Mouse (Mus musculus): ENCODE results near the gene Sox5. TPM values are rescaled to one million over a fixed set of nuclear protein-coding genes. Genes with fewer than 3 reads are reported as not detected.

Gene Sox5
- total RNA-seq, 2 experiments from 2014 or later = 1.9 to 2.5 TPM

- DNase-seq = no peak
Observed at GRCm38 (mm10) chr6:143915686-143916085, 866.1 kb downstream of the Sox5 start.

GRCm38 (mm10) chr6:143912316-143912715, 869.5 kb downstream of the Sox5 start:
- DNase-seq = no peak

GRCm38 (mm10) chr6:143904693-143905031, 877.1 kb downstream of the Sox5 start:
- DNase-seq = no peak

DNA sequence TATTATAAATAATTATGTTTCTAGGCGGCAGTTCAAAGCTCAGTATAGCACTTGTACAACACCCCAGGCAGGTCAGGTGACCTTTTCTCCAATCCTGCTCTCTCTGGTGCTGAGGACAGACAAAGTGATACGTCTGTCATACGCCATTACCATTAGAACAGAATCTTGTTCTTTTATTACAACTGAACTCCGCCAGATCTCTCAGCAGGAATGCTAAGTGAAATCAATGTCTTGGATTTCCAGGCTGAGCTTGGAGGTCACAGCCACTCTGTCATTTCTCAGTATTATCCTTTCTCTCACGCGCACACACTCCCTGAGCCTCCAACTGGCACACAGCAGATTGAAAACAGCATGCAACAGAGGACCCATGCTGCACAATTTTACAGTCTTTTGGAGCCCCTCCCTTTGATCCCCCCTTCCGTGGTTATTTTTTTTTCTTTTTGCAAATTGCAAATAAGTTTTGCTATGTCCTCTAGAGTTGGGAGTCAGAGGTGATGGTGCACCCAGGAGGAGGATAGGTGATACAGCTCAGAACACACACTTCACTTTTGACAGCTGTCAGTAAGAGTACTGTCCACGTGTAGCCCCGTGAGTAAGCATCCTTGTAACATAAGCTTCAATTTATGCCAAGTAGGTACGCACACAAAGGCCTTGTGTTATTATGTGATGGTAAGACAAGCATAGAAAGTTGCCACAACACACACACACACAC, 877.6 kb downstream of the Sox5 start:
- no peak for DNase-seq

DNA sequence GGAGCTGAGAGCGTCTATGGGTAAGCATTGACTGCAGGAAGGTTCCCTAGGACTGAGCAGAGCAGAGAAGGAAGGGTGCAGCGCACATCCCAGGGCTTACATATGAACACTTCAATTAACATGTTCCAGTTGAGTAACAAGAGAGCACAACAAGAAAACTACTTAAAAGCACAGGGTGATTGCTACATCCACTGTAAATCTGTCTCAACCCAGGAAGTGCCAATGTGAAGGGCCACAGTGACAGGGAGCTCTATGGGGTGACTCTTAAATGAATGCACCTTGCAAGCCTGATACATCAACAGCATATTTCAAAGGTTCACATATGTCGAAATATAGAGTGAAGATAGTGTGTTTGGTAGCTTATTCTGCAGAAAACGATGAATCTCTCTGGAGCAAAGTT, 880.9 kb downstream of the Sox5 start:
- DNase-seq = no peak

DNA sequence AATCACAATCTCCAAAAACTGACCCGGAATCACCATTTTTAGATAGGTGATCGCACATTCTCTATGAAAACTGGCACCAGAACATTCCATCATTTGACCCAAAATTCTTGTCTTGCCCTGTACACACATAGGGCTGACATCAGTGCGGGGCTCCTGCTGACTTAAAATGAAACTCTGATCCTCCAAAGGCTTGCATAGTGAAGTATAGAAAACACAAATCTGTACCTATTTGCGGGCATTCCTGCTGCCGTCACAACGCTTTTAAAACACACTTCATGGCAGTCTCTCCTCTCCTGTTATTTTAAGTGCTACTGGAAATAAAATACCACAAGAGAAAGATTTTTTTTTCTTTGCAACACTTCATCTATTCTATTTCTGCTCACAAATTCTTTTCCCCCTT, 886.7 kb downstream of the Sox5 start:
- no peak for DNase-seq

GRCm38 (mm10) chr6:143892869-143893268, 888.9 kb downstream of the Sox5 start:
- no peak for DNase-seq

DNA sequence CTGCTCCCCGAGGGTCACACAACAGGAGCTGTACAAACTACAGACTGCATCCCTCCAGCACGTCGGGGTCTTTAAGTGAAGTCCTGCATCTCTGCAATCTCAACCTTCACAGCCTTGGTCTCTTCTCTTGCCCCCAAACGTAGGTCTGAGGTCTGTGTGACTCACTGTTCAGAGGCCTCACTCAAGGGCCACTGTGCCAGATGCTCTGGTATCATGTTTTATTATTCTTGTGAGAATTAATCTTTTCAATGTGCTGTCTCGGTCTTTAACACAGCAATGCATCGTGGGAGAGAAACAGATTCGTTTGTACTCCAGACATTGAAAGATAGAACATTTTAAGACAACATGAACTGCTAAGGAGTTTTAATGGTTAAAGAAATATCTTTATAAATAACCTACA, 893.2 kb downstream of the Sox5 start:
- no peak for DNase-seq

GRCm38 (mm10) chr6:143878525-143878924, 903.3 kb downstream of the Sox5 start:
- DNase-seq = no peak

GRCm38 (mm10) chr6:143868790-143869189, 913.0 kb downstream of the Sox5 start:
- DNase-seq = no peak

DNA sequence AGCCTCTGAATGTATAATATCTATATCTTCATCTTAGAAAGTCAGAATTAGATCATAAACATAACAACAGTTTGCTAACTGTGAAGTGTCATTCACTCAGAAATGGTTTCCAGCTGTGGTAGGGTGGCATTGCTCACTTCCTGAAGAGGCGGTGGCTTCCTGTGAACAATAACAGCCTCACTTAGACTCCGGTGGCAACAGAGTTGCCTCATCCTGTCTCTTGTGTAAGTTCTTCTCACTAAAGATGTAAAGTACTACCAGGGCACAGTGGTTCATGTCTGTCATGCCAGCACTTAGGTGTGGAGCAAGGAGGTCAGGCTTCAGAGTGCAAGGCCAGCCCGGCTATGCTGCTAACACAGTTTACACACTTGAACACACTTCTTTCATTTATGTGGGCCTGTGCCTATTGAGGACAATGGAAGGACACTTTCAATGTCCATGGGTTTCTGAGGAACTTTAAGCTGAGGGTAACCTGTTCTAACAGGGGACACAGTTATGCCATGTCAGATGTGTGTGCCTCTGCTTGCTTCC, 913.6 kb downstream of the Sox5 start:
- no peak for DNase-seq

DNA sequence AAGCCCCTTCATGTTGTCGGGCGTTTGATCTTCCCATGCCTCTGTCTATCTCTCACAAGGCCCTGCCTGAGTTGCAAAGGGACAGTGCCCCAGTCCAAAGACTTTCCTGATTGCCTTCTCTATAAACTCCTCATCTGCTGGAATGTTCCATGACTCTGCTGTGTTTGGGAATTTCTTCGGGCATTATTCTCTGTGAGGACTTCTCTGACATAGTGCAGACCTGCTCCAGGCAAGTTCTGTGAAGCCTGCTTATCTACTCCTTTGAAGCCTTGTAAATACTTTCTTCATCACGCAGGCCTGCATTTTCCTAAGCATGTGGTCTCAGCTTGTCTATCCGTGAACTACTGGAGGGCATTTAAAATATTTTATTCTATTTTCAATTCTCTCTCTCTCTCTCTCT, 914.7 kb downstream of the Sox5 start:
- DNase-seq = no peak

- no peak for DNase-seq
Observed at GRCm38 (mm10) chr6:143866566-143866965, 915.2 kb downstream of the Sox5 start.

DNA sequence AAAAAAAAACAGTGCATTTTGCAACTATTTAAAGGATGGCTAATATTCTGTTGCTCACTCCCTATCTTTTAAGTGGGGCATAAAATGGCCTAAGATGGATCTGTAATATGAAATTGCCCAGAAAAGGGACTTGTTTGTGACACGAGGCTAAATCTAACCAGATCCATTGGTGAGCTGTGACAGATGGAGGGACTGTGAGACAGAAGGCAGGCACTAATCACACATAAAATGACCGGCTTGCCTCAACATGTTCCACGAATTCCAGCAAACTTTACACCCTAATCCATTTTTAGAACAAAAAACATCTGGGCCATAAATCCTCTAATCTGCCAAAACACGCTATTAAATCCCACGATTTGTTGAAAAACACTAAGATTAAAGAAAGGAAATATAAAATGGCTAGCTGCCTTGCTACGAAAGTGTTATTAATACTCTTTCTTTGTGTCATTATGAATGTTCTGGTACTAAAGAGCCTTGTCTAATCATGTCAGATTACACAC, 919.1 kb downstream of the Sox5 start:
- no peak for DNase-seq

GRCm38 (mm10) chr6:143860036-143860435, 921.7 kb downstream of the Sox5 start:
- no peak for DNase-seq

DNA sequence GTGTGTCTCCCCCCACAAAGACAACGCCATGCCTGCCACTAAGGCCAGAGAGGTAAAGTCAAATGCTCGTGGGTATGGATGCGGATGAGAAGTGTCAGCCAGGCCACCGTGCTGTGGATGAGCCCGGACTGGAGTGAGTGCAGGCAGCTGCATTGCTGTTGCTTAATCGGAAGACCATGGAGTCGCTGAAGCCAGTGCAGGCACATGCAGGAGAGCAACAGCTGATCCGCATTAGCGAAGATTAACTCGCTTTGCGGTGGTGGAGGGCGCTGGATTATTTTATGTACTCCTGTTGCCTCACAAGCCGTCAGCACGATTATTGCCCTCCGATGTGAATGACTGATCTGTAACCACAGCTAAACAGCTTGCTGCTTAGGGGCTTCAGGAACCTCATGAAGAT, 922.2 kb downstream of the Sox5 start:
- no peak for DNase-seq

- DNase-seq = no peak
Observed at GRCm38 (mm10) chr6:143858551-143858950, 923.2 kb downstream of the Sox5 start.

DNA sequence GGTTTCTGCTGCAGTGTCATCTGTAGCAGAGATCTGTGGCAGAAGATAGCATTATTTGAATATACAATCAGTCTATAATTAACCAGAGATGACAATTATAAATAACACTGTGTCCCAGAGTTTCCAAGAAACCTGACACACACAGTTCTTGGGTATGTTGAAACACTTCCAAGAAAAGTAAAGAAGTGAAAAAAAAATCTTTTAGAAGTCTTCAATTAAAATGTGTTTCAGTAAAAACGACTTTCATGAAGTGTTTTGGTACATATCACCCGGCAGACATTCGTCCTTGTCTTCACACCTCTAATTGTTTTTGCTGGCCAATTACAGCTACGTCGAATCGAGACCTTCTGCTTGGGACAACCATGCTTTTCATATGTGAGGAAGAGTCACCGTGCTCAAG, 924.4 kb downstream of the Sox5 start:
- no peak for DNase-seq

GRCm38 (mm10) chr6:143855421-143855820, 926.4 kb downstream of the Sox5 start:
- no peak for DNase-seq

GRCm38 (mm10) chr6:143854031-143854430, 927.7 kb downstream of the Sox5 start:
- DNase-seq = no peak

GRCm38 (mm10) chr6:143845761-143846160, 936.0 kb downstream of the Sox5 start:
- DNase-seq = no peak

DNA sequence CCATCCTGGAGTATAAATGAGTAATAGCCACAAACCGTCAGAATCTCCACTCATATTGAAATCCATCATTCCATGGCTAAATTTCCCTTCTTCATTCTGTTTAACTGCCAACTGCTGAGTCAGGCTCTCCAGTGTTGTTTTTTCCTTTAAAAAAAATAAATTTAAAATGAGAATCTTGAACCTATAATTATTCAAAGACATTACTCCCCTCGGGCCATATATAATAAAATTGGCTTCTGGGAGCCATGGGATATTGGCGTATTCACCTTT, 937.1 kb downstream of the Sox5 start:
- no peak for DNase-seq

DNA sequence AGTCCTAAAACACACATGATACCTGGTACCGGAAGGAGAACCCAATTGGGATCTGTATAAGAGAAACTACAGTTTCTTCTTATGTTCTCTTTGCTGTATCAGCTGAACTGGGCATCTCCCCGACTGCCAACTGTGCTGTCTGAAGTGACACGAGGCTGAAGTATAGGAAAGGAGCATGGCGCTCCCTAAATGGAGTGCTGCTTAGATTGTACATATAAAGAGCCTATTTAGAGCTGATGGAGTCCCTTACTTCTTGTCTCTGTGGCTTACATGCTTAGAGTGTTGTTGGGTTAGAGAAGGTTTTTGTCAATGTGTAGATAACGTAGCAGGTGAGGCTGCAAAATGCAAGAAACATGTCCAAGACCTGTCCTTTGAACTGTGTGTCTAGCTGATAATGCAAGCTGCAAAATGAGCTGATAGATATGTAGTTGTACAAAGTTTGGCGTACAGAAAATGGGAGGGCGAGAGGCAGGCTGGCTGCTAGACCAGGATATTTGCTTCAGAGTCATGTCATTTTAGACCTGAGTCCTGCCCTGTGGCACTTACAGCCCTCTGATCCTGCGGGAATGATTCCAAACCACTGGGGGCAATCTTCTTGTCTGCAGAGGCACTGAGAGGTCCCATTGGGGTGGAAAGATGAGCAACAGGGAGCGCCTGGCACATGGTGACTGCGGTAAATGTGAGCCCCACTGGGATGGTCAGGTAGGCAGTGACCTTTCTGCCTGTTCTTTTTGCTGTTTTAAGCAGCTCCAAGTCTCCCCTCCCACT, 937.7 kb downstream of the Sox5 start:
- no peak for DNase-seq

GRCm38 (mm10) chr6:143841954-143842353, 939.8 kb downstream of the Sox5 start:
- DNase-seq = no peak

Data from gastrocnemius, postnatal 10 days (tissue).